Mouse (Mus musculus): ENCODE measurements at regions not wholly inside any gene's neighbourhood (a gene's known extent, or its start where the extent isn't known, plus 50 kb on each side); places are given as distances from the start of the nearest gene placed in this dataset.

DNA sequence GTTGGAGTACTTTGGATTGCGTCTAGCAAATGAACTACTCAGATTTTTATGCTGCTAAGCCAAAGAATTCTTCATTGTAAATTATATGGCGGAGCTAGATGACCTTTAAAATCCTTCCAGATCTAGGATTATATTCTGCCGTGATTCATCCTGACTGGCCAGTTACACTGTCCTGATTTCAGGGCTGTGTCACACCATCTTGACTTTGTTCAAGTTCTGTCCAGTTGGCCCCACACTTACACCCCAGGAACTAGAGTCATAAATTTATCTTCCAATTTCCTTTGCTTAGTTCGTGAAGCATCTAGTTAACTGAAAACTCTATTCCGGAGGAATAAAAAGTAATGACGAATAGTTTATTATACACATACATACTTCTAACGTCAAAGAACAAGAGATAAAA is 158.5 kb upstream of the Tcf21 start:
- TF ChIP-seq POLR2A (IDR thresholded peaks at IDR 0.05; ENCODE audit: low read depth, low read length) (no peak), CTCF (conservative IDR thresholded peaks at IDR 0.05 in 1 of 2, IDR thresholded peaks at IDR 0.05 in 1 of 2; ENCODE audit: low read depth in 2 of 2, low read length in 2 of 2) (no peak)
